Mouse (Mus musculus): ENCODE results near the gene Ifitm1. TPM values are rescaled to one million over a fixed set of nuclear protein-coding genes. Genes with fewer than 3 reads are reported as not detected.

Gene Ifitm1
- 8.4 TPM for polyA plus RNA-seq (2017; shearing (Covaris generic))

DNA sequence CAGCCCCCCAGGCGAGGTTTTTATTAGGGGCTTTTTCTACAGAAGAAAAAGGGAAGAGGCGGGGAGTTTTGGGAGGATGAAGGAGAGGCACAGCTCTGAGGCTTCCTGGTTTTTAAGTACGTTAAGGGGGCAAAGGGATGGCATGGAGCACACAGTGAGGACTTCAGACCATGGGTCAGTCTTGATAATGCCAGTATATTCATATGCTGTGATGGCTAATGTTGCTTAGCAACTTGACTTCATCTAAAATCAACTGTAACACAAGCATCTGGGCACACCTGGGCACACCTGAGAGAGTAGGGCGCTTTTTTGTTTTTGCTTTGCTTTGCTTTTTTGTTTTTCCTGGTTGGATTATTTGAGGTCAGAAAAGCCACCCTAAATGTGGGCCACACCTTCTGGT, at the start of gene Ifitm1:
Ifitm1 (plus strand) TSS at position 301 of the 400 bp plus-strand sequence.

DNA sequence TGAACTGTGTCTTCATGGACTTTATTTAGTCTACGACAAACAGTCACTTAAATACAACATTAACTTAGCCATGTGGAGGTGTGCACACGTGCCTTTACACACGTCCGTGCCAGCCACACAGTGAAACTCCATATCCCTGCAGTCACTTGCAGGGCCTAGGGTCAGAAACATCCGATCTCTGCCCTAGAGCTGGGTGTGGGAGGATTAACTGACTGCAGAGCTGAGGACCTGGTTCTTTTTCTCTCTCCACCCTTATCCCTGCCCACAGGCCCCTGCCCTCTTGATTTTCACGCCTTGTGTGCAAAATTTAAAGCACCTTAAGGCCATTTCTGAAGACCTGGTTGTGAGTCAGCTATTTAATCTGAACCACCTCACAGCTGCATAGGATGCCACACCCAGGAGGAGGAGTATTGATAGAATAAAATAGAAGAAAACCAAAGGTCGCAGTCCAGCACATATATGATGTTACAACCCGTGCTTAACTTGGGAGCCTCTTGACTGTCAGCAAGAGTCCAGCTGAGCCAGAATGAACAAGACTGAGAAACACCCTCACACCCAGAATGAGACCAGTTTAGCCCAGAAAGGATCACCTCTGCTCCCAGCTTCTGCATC, 46.5 kb upstream of the Ifitm1 start, which contains the start of gene Nlrp6:
Nlrp6 (plus strand) TSS at position 485 of the 612 bp plus-strand sequence.

DNA sequence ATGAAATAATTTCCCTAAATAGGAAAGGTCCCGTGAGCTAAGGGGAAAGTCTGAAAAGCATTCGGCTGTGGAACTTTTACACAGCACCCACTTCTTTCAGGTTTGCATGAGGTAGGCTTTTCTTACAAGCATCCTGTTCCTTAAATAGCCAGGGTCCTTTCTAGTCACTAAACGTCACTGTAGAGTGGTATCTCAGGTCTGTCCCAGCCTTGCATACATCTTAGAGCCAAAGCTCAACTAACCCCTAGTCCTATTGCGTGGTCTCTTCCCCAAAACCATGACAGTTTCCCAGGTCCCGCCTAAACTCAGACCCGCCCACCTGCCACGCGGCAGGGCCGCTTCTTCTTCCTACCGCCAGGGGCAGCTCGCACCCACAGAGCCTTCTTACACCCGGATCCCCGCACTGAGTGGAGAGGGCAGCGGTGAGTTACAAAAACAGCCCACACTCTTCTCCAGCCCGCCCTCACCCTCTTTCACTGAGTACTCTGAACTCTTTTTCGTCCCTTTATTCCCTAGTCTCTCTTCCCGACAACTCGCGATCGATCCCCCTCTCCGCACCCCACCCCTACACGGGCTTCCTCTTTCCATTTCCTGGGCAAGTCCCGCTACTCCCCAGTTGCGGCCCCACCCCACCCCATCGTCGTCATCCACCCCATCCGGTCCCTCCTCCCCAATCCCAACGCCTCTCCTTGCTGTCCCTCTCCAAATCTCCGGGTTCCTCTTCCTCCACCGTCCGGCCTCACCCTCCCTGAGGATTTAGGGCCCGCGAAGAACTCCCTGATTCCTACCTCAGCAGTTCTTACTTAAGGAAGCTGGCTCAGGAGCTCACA, 25.6 kb upstream of the Ifitm1 start, which contains the start of gene Pgghg:
Pgghg (plus strand) TSS at position 170 of the 830 bp plus-strand sequence.

DNA sequence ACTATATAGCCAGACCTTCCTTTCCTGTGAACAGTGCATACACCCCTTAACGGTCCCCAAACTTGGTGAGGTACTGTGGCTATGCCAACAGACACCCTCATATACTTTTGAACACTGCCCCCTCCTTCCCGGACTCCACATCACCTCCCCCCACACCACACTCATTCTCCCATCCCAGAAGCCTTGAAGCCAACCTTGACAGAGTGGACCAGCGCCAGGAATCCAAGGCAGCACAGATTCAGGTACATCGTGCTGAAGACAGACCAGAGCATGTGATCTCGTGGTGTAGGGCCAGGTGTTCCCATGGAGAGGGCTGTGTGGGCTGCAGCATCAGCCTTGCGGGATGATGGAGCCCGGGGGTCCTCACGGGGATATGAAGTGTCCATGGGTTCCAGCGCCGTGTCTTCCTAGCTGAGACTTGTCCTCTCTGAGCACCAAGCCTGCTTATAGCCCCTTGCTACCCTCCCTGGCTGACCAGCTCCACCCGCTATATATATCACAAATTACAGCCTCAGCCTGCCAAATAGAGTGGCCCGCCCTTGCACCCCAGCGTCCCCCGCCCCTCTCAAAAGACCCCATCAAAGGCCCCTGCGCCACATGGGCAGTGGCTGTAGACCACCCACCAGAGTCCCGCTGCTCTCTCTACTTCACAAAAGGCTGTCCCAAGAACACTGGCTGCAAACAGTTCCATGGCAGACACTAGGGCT, 17.0 kb upstream of the Ifitm1 start, which contains the start of gene Ifitm5:
Ifitm5 (minus strand) TSS at position 468 of the 707 bp plus-strand sequence.

DNA sequence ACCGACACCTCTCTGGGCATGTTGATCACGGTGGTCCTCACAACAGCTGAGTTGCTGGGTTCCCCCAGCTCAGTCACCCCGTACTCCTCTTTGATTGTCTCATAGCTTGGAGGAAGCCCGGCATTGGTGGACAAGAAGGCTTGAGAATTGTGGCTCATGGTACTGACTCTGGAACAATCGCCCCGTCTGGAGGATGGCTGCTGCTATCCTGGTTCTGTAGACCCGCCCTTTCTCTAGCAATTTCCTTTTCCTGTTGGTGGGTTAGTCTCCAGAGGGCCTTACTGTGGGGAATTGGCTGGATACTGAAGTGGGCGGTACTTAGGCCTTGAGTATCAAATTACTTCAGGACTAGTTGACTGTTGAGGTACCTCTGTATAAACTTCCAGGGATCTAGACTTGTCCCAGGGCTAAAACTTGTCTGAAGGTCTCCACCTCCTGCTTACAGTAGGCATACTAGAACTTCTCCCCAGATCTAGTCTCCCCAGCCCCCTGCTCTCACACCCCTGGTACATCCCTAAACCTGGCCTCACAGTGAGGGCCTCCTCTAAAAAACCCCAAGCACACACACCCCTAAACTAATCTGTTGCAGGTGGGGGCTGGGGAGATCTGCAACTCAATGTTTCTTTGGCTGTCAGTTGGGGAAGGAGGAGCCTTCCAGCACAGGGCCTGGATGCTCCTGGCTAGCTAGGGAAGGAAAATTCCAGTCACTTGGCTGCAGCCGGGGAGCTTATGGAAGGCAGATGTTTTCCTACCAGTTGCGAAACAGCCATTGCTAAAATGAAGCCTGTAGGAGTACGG, 11.1 kb upstream of the Ifitm1 start, which contains the start of the genes Gm45717 and Ifitm2:
Gm45717 (minus strand) TSS at position 180 of the 798 bp plus-strand sequence.
Ifitm2 (minus strand) TSS at position 230 of the 798 bp plus-strand sequence.

DNA sequence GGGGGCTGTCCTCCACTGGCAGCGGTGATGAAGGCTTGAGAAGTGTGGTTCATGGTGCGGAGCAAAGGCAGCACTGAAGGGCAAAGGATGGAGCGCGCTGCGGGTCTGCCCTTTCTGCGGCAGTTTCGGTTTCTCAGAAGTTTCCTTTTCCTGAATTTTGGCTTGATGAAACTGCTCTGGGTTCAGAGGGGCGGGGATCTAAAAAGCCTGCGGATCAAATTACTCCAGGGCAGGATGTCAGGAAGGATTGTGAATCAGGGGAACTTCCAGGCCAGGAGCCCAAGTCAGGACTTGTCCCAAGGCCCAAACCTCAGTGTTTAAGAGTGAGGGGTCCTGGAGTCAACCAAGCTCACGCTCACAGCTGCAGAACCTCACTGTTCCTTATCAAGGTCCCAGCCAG, 43.6 kb downstream of the Ifitm1 start, which contains the start of gene Ifitm3:
Ifitm3 (minus strand) TSS at position 178 of the 400 bp plus-strand sequence.

DNA sequence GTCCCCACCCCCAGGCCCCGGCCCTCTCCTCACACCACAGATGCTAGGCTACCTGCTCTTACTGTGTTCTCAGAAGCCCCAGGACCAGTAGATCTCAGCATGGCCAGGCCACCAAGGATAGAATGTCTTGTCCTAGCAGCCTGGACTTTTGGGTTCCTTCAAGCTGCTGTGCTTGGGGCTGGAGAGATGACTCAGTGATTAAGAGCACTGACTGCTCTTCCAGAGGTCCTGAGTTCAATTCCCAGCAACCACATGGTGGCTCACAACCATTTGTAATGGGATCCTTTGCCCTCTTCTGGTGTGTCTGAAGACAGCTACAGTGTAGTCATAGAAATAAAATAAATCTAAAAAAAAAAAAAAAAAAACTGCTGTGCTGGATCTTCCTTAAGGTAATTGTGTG, 50.8 kb downstream of the Ifitm1 start, which contains the start of gene Ifitm6:
Ifitm6 (minus strand) TSS at position 101 of the 400 bp plus-strand sequence.

Other genes with a start within 250 kb of the Ifitm1 start
- gene Cyp2e1, start 203.5 kb upstream of the Ifitm1 start, polyA plus RNA-seq (2017; shearing (Covaris generic)) = not detected
- not detected for gene Syce1, start 179.4 kb upstream of the Ifitm1 start, polyA plus RNA-seq (2017; shearing (Covaris generic))
- 0.18 TPM for gene Zfp941, start 145.0 kb upstream of the Ifitm1 start, polyA plus RNA-seq (2017; shearing (Covaris generic))
- gene Urah, start 132.2 kb upstream of the Ifitm1 start, polyA plus RNA-seq (2017; shearing (Covaris generic)) = not detected
- not detected for gene Scgb1c1, start 121.7 kb upstream of the Ifitm1 start, polyA plus RNA-seq (2017; shearing (Covaris generic))
- 0.30 TPM for gene Odf3, start 119.4 kb upstream of the Ifitm1 start, polyA plus RNA-seq (2017; shearing (Covaris generic))
- gene Gm45785, start 110.9 kb upstream of the Ifitm1 start, polyA plus RNA-seq (2017; shearing (Covaris generic)) = 1.3 TPM
- 107 TPM for gene Ric8a, start 110.3 kb upstream of the Ifitm1 start, polyA plus RNA-seq (2017; shearing (Covaris generic))
- gene Bet1l, start 109.6 kb upstream of the Ifitm1 start, polyA plus RNA-seq (2017; shearing (Covaris generic)) = 51.2 TPM
- gene Psmd13, start 85.3 kb upstream of the Ifitm1 start, polyA plus RNA-seq (2017; shearing (Covaris generic)) = 145 TPM
- gene Sirt3, start 84.9 kb upstream of the Ifitm1 start, polyA plus RNA-seq (2017; shearing (Covaris generic)) = 2.6 TPM
- not detected for gene Cox8b, start 66.8 kb upstream of the Ifitm1 start, polyA plus RNA-seq (2017; shearing (Covaris generic))
- gene Nlrp6, start 46.3 kb upstream of the Ifitm1 start, polyA plus RNA-seq (2017; shearing (Covaris generic)) = 0.11 TPM
- 9.2 TPM for gene Pgghg, start 25.8 kb upstream of the Ifitm1 start, polyA plus RNA-seq (2017; shearing (Covaris generic))
- not detected for gene Ifitm5, start 16.9 kb upstream of the Ifitm1 start, polyA plus RNA-seq (2017; shearing (Covaris generic))
- not detected for gene Gm45717, start 11.3 kb upstream of the Ifitm1 start, polyA plus RNA-seq (2017; shearing (Covaris generic))
- gene Ifitm2, start 11.2 kb upstream of the Ifitm1 start, polyA plus RNA-seq (2017; shearing (Covaris generic)) = 19.8 TPM
- gene Ifitm3, start 43.5 kb downstream of the Ifitm1 start, polyA plus RNA-seq (2017; shearing (Covaris generic)) = 9.4 TPM
- not detected for gene Ifitm6, start 50.7 kb downstream of the Ifitm1 start, polyA plus RNA-seq (2017; shearing (Covaris generic))
- not detected for gene Gm17387, start 61.9 kb downstream of the Ifitm1 start, polyA plus RNA-seq (2017; shearing (Covaris generic))
- 19.2 TPM for gene B4galnt4, start 93.9 kb downstream of the Ifitm1 start, polyA plus RNA-seq (2017; shearing (Covaris generic))
- gene Pkp3, start 111.0 kb downstream of the Ifitm1 start, polyA plus RNA-seq (2017; shearing (Covaris generic)) = 186 TPM
- 69.4 TPM for gene Sigirr, start 133.4 kb downstream of the Ifitm1 start, polyA plus RNA-seq (2017; shearing (Covaris generic))
- gene Ano9, start 150.6 kb downstream of the Ifitm1 start, polyA plus RNA-seq (2017; shearing (Covaris generic)) = not detected
- 4.1 TPM for gene Ptdss2, start 155.2 kb downstream of the Ifitm1 start, polyA plus RNA-seq (2017; shearing (Covaris generic))
- gene Rnh1, start 205.6 kb downstream of the Ifitm1 start, polyA plus RNA-seq (2017; shearing (Covaris generic)) = 81.9 TPM
- gene Hras, start 226.8 kb downstream of the Ifitm1 start, polyA plus RNA-seq (2017; shearing (Covaris generic)) = 25.0 TPM
- 2.7 TPM for gene Lrrc56, start 226.9 kb downstream of the Ifitm1 start, polyA plus RNA-seq (2017; shearing (Covaris generic))
- 13.5 TPM for gene Lmntd2, start 246.9 kb downstream of the Ifitm1 start, polyA plus RNA-seq (2017; shearing (Covaris generic))
- gene Rassf7, start 248.6 kb downstream of the Ifitm1 start, polyA plus RNA-seq (2017; shearing (Covaris generic)) = 6.5 TPM

Data from effector memory CD4-positive, alpha-beta T cell, adult 7 months (primary cell).